Mouse (Mus musculus) telencephalon, adult 2 months (tissue): ENCODE measurements at regions not wholly inside any gene's neighbourhood (a gene's known extent, or its start where the extent isn't known, plus 50 kb on each side); places are given as distances from the start of the nearest gene placed in this dataset.
"Not testable (repeated sequence)": the region's sequence is repeated elsewhere in the genome, so short reads cannot be mapped to it uniquely, and the experiment has no call there.

Experiments
- DNase-seq: peaks from one replicate; pipeline ENCODE4 v3.0.0-alpha.2; 2011; ENCODE audit warnings: low read depth, low spot score

DNA sequence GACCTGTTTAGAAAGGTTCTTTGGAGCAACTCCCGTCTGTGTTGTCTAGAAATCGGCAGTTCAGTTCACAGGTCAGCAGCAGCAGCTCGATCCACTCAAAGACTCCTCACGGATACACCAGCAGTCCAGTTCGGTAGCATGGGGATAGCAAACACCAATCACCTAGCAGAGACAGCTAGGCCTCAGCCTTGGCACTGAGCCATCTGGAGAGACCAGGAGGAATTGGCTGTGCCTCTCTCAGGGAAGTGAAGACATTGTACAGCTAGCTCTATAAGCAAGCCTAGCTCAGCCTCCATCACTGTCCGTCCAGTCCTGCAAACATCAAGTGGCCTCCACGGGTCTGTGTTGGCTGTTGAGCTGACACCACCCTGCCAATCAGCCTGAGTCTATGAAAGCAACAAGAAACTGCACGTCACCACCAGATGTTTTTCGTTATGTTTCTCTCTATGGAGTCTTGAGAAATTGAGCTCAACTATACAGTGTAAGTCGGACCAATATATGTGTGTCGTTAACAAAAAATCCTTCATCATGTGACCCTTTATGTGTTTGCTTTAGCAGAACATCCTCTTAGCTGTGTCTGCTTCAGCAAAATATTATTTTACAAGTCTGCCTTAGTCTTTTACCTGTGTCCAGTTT, 209.3 kb downstream of the Plxna1 start:
- DNase-seq, result no peak

GRCm38 (mm10) chr6:89157501-89157900, 204.9 kb downstream of the Plxna1 start:
- no peak for DNase-seq

- DNase-seq, result no peak
Observed at GRCm38 (mm10) chr6:89160051-89160450, 202.4 kb downstream of the Plxna1 start.

GRCm38 (mm10) chr6:89161746-89162145, 200.7 kb downstream of the Plxna1 start:
- DNase-seq, result no peak

DNA sequence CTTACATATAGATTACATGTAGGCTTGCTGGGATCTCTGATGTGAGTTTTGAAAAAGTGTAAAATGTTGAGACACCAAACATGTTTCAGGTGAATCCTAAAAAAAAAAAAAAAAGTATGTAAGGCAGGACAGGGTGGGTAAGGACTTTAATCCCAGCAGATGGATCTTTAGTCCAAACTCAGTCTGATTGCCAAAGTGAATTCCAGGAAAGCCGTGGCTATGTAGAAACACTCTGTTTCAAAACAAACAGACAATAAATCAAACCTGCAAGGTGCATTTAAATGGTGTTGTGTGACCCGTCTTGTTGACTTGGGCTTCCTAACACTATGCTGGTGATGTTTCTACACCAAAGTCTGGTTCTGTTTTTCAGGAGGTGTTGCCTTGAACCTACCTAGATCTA, 192.9 kb downstream of the Plxna1 start:
- no peak for DNase-seq

DNA sequence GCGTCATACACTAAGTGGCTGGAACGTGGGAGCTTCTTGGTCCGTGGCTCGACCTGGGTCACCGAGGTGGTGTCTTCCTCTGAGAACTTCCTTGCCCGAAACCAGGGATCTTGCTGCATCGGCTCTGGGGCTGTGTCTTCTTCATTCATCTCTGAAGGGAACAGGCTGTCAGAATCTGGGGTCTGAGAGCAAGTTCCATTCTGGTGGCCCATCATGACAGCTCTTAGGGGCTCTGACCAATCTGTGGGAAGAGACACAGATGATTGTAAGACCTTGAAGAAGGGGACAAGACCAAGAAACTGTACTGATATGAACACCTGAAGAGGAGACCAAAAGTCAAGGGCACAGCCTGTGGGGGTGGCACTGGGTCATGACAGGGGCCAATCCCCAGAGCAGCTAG, 177.5 kb downstream of the Plxna1 start:
- DNase-seq, result not testable (repeated sequence)

GRCm38 (mm10) chr6:89200514-89201284, 161.7 kb downstream of the Plxna1 start:
- not testable (repeated sequence) for DNase-seq

DNA sequence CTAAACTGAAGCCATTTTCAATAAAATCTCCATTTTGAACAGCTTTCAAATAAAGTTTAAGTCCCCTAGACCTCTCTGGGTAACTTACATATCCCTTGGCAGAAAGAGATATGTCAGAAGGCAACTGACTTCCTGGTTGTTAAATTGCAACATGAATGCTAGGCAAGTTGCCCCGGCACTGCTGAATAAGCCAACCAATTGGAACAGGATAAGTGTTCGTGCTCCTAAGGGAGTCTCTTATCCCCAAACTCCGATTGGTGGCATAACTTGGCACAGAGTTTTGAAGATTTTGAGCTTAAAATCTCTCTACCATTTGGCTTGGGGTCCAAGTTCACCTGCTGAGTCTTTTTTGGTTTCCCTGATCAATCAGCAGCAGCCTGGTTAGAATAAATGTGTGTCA, 147.4 kb downstream of the Plxna1 start:
- no peak for DNase-seq

DNA sequence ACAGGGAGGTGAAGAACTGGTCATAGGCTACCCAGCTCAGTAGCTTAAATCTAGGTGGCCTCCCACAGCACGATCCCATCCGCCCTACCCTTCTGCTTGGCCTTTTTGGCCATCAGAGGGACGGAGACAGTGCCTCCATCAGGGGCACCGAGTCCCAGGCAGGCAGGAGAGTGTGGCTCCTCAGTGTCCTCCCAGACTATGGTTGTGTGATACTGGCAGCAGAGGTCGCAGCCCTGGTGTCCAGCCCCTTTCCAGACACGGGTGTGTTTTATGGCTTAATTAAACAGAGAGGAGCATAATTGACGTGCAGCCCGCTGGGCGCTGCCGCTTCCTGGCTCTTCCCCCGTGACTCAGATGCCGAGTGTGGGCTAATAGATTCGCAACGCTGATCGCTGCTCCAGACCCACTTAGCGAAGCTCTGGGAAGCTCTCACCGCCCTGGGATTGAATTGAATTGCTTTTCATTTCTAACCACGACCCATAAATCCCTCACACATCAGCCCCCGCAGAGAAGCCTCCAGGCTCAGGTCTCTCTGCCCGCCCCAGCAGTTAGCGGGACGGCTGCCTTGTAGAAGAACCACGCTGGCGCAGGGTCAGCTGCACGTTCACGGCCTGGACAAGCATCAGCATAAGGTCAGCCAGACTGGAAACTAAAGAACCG, 126.9 kb downstream of the Plxna1 start:
- no peak for DNase-seq

- no peak for DNase-seq
Observed at GRCm38 (mm10) chr6:89236226-89236625, 126.2 kb downstream of the Plxna1 start.

DNA sequence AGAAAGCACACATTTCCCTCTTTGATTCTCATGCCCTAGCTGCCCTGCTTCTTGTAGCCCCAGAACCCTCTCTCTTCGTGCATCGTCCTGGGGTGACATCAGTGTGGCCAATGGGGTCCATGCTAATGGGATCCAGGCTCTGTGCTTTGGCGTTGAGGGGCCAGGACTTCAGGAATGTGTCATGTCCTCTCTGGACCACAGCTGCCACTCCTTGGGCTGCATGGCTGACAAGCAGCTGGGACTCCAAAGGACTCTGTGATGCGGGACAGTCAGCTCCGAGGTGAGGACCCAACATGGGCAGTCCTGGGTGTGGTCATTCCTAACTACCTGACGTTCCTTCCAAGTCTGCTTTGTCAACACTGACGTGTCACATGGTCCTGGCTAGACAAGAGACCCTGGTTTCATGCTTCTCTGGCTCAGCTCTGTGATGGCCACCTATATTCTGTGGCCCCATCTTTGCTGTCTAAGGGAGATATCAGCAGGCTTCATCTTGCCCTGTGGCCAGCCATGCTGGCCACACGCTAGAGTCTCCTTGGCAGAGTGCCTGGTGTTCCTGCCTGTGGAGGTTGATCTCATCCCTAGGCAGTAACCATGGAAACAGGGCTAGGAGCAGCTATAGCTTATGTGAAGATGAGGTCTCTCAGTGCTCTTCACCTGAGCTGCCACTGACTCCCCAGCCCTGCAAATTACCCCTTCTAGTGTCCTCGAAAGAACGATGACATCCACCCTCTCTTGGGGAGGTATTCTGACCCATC, 125.4 kb downstream of the Plxna1 start:
- DNase-seq, result peak; percentile 71

DNA sequence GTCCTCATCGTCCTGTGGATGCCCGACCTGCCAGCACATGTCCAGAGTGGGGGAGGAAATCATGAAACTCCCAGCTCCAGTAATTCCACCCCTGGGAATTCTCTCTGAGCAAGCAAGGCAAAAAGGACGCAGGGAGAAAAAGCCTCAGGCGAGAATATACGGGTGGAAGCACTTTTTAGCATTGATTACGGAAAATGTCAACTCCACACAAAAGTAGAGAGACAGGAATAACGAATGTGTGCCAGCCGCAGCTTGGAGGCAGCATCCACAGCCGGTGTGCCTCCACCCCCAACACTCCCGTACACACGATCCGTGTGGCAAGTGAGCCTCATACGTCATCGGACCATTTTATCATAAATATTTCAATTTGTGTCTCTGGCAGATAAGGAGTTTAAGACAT, 123.5 kb downstream of the Plxna1 start:
- peak; percentile 59 for DNase-seq

- no peak for DNase-seq
Observed at GRCm38 (mm10) chr6:89239511-89239910, 122.9 kb downstream of the Plxna1 start.

GRCm38 (mm10) chr6:89240168-89240705, 122.2 kb downstream of the Plxna1 start:
- no peak for DNase-seq

DNA sequence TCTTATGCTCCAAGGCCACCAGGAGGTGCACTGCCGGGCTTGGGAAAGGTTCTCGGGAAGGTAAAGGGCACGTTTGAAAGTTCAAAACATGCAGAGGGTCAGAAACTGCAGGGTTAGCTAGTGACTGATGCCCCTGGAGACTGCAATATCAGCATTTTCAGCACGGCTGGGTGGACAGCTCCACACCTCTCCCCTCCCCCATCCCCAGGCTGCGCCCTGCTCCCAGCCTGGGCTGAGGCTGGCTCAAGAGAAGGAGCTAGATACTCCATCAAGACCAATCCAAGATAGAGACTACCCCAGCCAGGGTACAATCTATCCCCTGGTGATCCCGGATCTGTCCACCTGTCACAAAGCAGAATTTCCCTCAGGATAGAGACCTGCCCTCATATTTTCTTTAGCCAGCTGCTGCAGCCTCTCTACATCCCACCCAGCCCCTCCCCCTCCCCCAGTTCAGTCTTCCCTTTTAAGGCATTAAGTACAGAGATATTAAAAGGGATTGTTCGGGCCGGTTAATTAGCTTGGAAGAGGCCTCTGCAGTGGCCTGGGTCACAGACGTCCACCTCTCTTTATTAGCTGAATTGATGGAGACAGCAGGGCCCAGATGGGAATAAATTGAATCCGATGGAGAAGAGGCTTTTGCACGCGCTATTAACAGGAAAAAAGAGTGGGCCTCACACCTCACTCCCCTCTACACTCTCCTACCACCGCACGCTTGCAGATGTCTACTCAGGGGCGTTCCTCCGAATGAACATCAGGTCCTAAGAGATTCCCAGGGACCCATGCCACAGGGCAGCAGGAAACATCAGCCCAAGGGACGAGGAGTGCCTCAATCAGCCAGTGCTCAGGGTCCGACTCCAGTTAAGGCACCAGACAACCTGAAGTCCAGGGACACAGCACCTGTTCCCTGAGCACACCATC, 119.8 kb downstream of the Plxna1 start:
- no peak for DNase-seq

- no peak for DNase-seq
Observed at GRCm38 (mm10) chr6:89245506-89245905, 116.9 kb downstream of the Plxna1 start.

- DNase-seq, result no peak
Observed at GRCm38 (mm10) chr6:89246261-89246660, 116.2 kb downstream of the Plxna1 start.

GRCm38 (mm10) chr6:89248574-89248973, 113.8 kb downstream of the Plxna1 start:
- DNase-seq, result no peak

GRCm38 (mm10) chr6:89249303-89249702, 113.1 kb downstream of the Plxna1 start:
- no peak for DNase-seq

DNA sequence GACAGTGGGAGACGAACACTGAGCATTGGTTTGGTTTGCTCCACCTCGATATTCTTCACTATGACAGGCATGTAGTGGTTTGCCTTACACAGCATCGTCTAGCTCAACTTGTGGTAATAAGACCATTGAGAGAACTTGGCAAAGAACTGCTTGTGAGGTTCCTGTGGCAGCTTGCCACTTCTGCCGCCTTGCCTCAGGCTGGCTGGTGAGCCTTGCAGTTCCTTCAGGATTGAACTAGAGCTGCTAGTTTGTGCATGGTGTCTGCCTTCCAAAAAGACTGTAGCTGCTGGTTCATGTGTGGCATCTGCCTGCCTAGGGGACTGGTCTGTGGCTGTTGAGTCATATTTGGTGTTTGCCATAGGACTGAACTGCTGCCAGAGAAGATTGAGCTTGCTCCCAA, 110.8 kb downstream of the Plxna1 start:
- DNase-seq, result no peak

DNA sequence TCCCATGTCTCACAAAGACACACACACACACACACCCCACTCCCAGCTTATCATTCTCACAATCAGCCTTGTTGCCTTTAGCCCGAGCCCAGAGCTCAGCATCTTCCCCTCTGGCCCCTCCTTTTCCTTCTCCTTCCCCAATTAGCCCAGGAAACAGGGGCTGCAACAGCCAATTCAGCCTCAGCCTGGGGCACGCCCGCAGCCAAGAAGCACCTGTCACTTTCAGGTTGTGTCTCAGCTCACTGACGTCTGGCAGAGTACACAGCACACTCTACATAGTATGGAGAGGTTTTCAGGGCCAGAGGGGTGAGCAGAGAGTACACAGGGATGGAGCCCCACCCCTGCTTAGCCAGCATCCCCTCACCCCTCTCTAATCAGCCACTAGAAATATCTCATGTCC, 106.4 kb downstream of the Plxna1 start:
- no peak for DNase-seq
